Mouse (Mus musculus): ENCODE results near the gene Lclat1. TPM values are rescaled to one million over a fixed set of nuclear protein-coding genes. Genes with fewer than 3 reads are reported as not detected.

Gene Lclat1
- polyA plus RNA-seq, 1 experiment from 2014 or later = 38.3 TPM

GRCm38 (mm10) chr17:73284301-73284700 lies 176.5 kb downstream of the Lclat1 start:
- no peak for ATAC-seq (replicated peaks; ENCODE audit: insufficient number of reproducible peaks, low FRiP score, low TSS enrichment)
- no peak overlapping the region for H3K4me3 ChIP-seq (ENCODE audit: low read depth, low read length)
- H3K27me3 ChIP-seq (ENCODE audit: control insufficient read depth, insufficient read depth, low read length) = no peaks in the 10 kb centered on the region
- H3K4me2 ChIP-seq = no peak overlapping the region
- H3K27ac ChIP-seq (ENCODE audit: low read depth, low read length) = no peak overlapping the region
- H3K9ac ChIP-seq (ENCODE audit: low read depth, low read length) = no peak overlapping the region
- WGBS (ENCODE audit: insufficient replicate concordance) = 44% methylated on average over 2 of the region's 2 CpGs
- no peaks in the 10 kb centered on the region for H3K36me3 ChIP-seq (ENCODE audit: control insufficient read depth, insufficient read depth, low read length)
- no peaks in the 10 kb centered on the region for H3K4me1 ChIP-seq (ENCODE audit: control insufficient read depth, insufficient read depth, low read length)
- no peaks in the 10 kb centered on the region for H3K9me3 ChIP-seq (replicated peaks; ENCODE audit: control insufficient read depth, low read length)

Other genes starting within 250 kb of the Lclat1 start
- gene Lbh, start 189.7 kb upstream of the Lclat1 start, polyA plus RNA-seq (2014; fragmentation: Nextera tagmentation; extraction: Ambion mirVana) = 19.1 and 22.8 TPM in 2 replicates